Mouse (Mus musculus): Measurements from ENCODE around the gene Epha3. TPM values are rescaled to one million over a fixed set of nuclear protein-coding genes. Genes with fewer than 3 reads are reported as not detected.

Gene Epha3
- total RNA-seq (2021): under 1 TPM; 0.37 to 0.64 TPM
- long read RNA-seq, experiment 1: 0 reads
- long read RNA-seq, experiment 2: 0 reads

- peak; percentile 32 to 45 for DNase-seq
- intact Hi-C loops (cut with DNase I): no loop called here
Measured at GRCm38 (mm10) chr16:63863913-63864330, at the start of gene Epha3. Epha3 (minus strand) TSS chr16:63864175.

GRCm38 (mm10) chr16:63903425-63903824, 39.5 kb upstream of the Epha3 start:
- intact Hi-C loops (cut with DNase I): no loop called here
- DNase-seq: no peak

GRCm38 (mm10) chr16:63881190-63881589, 17.2 kb upstream of the Epha3 start:
- intact Hi-C loops (cut with DNase I): no loop called here
- no peak for DNase-seq

- no peak for DNase-seq
- intact Hi-C loops (cut with DNase I): no loop called here
Measured at GRCm38 (mm10) chr16:63872313-63872712, 8.3 kb upstream of the Epha3 start.

- no peak for DNase-seq
- intact Hi-C loops (cut with DNase I): no loop called here
Measured at GRCm38 (mm10) chr16:63864463-63864976, 545 bp upstream of the Epha3 start.

- intact Hi-C loops (cut with DNase I): no loop called here
- DNase-seq: no peak
Measured at GRCm38 (mm10) chr16:63863181-63863580, 794 bp downstream of the Epha3 start.

- DNase-seq: no peak
- intact Hi-C loops (cut with DNase I): no loop called here
Measured at GRCm38 (mm10) chr16:63857561-63857960, 6.4 kb downstream of the Epha3 start.

- peak; percentile 39 to 41 for DNase-seq
- intact Hi-C loops (cut with DNase I): no loop called here
Measured at GRCm38 (mm10) chr16:63856658-63857552, 7.1 kb downstream of the Epha3 start.

- intact Hi-C loops (cut with DNase I): no loop called here
- no peak for DNase-seq
Measured at GRCm38 (mm10) chr16:63850297-63850696, 13.7 kb downstream of the Epha3 start.

GRCm38 (mm10) chr16:63842911-63843310, 21.1 kb downstream of the Epha3 start:
- intact Hi-C loops (cut with DNase I): no loop called here

GRCm38 (mm10) chr16:63837466-63837865, 26.5 kb downstream of the Epha3 start:
- no peak for DNase-seq
- intact Hi-C loops (cut with DNase I): no loop called here

More at GRCm38 (mm10) chr16:63842911-63843310, 21.1 kb downstream of the Epha3 start:
- DNase-seq: no peak

- no peak for DNase-seq
- intact Hi-C loops (cut with DNase I): no loop called here
Measured at GRCm38 (mm10) chr16:63821164-63821563, 42.8 kb downstream of the Epha3 start.

GRCm38 (mm10) chr16:63817606-63818005, 46.4 kb downstream of the Epha3 start:
- intact Hi-C loops (cut with DNase I): no loop called here
- DNase-seq: no peak

GRCm38 (mm10) chr16:63816672-63817071, 47.3 kb downstream of the Epha3 start:
- intact Hi-C loops (cut with DNase I): no loop called here
- DNase-seq: no peak

- no peak for DNase-seq
- intact Hi-C loops (cut with DNase I): no loop called here
Measured at GRCm38 (mm10) chr16:63809871-63810270, 54.1 kb downstream of the Epha3 start.

GRCm38 (mm10) chr16:63808991-63809390, 55.0 kb downstream of the Epha3 start:
- intact Hi-C loops (cut with DNase I): no loop called here
- no peak for DNase-seq

GRCm38 (mm10) chr16:63806437-63807129, 57.4 kb downstream of the Epha3 start:
- intact Hi-C loops (cut with DNase I): no loop called here

GRCm38 (mm10) chr16:63806025-63806424, 58.0 kb downstream of the Epha3 start:
- DNase-seq: no peak
- intact Hi-C loops (cut with DNase I): no loop called here

More at GRCm38 (mm10) chr16:63806437-63807129, 57.4 kb downstream of the Epha3 start:
- DNase-seq: no peak

GRCm38 (mm10) chr16:63801436-63801835, 62.5 kb downstream of the Epha3 start:
- no peak for DNase-seq
- intact Hi-C loops (cut with DNase I): no loop called here

- intact Hi-C loops (cut with DNase I): no loop called here
- DNase-seq: no peak
Measured at GRCm38 (mm10) chr16:63798341-63798740, 65.6 kb downstream of the Epha3 start.

- intact Hi-C loops (cut with DNase I): no loop called here
- DNase-seq: no peak
Measured at GRCm38 (mm10) chr16:63794292-63794691, 69.7 kb downstream of the Epha3 start.
